Mouse (Mus musculus) megakaryocyte, embryonic 14.5 days (primary cell): ENCODE results near the gene Nav3. TPM values are rescaled to one million over a fixed set of nuclear protein-coding genes. Genes with fewer than 3 reads are reported as not detected.

Experiments
- H3K27me3 ChIP-seq: replicated peaks from 2 replicates; pipeline ENCODE3; 2012; ENCODE audit warnings: inconsistent platforms
- H3K36me3 ChIP-seq: replicated peaks from 2 replicates; pipeline ENCODE3; 2012; ENCODE audit warnings: low read length, inconsistent platforms, mixed read lengths
- H3K4me1 ChIP-seq: 2 replicates; pipeline ENCODE4 v1.6.1; 2012; ENCODE audit warnings: inconsistent platforms
- H3K4me3 ChIP-seq: replicated peaks from 2 replicates; pipeline ENCODE3; 2012; ENCODE audit warnings: moderate library complexity, mild to moderate bottlenecking, inconsistent platforms
- H3K9me3 ChIP-seq: 2 replicates; pipeline ENCODE4 v1.6.1; 2012; ENCODE audit warnings: inconsistent platforms
- FLI1 ChIP-seq: IDR thresholded peaks from 2 replicates; pipeline ENCODE4 v1.6.1; 2012; ENCODE audit warnings: low read length, inconsistent platforms, mixed read lengths
- GATA1 ChIP-seq: IDR thresholded peaks from 3 replicates; pipeline ENCODE4 v1.6.1; 2012; ENCODE audit warnings: mixed read lengths, low read length, inconsistent platforms, borderline replicate concordance
- polyA plus RNA-seq: library from polyadenylated mRNA; stranded (reverse); fragments of >175 nt; gene quantifications from 2 replicates; pipeline ENCODE4 v1.2.3, GENCODE M21; 2012; ENCODE audit warnings: low replicate concordance; ENCODE audit not compliant: insufficient read depth

The Nav3 gene
- polyA plus RNA-seq, 1 experiment, result not detected

DNA sequence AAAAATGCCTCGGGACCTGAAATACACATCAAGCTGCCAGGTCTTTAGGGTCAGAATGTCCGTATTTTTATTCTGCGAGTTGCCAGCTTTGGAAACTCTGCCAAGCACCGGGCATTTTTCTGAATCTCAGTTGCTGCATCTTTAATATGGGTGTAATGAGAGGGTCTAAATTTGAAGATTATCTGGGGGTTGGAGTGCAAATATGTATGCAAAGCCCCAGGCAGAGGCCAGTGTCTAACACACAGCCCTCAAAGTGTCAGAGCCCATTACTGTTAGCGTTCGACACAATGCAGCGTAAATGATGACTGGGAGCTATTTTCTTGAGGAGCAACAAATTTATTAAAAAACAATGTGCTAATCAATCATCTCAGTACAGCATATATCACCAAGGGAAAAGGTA is 142.0 kb downstream of the Nav3 start:
- TF ChIP-seq GATA1 (no peak), FLI1 (no peak)
- no peaks in the 10 kb centered on the region for H3K27me3 ChIP-seq
- no peaks in the 10 kb centered on the region for H3K36me3 ChIP-seq
- H3K9me3 ChIP-seq, result peaks cover 28% of the 10 kb centered on the region
- H3K4me1 ChIP-seq, result no peaks in the 10 kb centered on the region
- no peak overlapping the region for H3K4me3 ChIP-seq

DNA sequence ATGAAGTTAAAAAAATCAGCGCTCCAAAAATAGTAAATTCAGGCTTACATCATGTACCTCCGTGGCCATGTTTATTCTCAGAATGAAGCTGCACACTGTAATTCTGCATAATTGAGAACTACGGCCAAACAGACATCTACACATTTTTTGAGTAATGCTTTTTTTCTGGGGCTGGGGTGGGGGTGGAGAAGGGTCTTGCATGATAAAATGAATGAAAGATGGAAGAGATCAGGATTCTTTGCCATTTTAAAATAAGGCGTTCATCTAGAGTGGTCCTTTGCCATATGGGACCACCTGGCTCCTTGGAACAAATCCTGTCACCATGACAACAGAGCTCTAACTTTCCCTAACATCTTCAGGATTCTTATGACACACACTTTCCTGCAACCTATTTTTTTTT is 146.5 kb downstream of the Nav3 start:
- Histone ChIP-seq H3K36me3 (no peaks in the 10 kb centered on the region), H3K4me3 (no peak overlapping the region), H3K27me3 (no peaks in the 10 kb centered on the region), H3K4me1 (no peaks in the 10 kb centered on the region), H3K9me3 (peaks cover 18% of the 10 kb centered on the region; the same call in 1 of the 2 replicates)
- TF ChIP-seq GATA1, result no peak
- no peak for TF ChIP-seq FLI1

DNA sequence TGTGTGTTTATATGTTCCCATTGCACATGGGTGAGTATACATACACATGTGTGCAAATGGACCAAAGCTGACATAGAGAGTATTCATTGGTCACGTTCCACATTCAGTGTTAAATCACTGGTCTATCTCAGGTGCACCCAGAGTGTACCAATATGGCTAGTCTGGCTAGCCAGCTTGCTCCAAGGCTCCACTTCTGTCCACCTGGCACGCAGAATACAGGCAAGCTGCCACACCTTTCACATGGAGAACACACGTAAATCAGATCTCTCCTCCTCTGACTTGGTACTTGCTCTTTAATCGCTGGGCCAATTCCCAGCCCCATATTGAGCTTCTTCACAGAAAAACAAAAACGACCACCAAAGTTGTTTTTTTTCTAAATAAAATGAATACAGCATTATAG is 150.4 kb downstream of the Nav3 start:
- TF ChIP-seq FLI1 (no peak), GATA1 (no peak)
- H3K4me1 ChIP-seq, result no peaks in the 10 kb centered on the region
- no peaks in the 10 kb centered on the region for H3K27me3 ChIP-seq
- H3K4me3 ChIP-seq, result no peak overlapping the region
- no peaks in the 10 kb centered on the region for H3K36me3 ChIP-seq
- H3K9me3 ChIP-seq, result peaks cover 5% of the 10 kb centered on the region; the same call in 1 of the 2 replicates

DNA sequence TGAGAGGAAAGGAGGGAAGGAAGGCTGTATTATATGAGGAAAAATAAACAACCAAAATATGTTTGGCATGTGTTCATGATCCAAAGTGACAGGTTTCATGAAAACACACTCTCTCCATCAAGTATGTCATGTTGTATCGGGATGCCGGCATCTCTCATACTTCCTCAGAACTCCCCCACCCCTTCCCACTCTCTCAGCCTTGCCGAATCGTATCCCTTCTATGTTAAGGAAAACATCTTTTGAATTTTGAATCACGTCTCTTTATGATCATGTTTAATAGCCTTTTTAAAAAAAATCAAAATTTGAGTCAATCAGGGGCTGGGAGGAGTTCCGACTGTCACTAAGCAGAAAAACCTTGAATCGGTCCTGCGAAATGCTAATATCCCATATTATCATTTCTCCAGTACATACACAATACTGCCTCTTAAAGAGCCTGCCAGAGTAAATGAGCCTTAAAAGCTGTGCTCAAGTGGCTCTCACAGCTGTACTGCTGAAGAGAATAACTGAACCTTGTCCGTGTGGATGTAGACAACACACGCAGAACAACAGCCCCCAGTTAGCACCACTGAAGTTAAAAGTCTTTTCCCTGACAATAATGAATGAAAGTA is 165.9 kb downstream of the Nav3 start:
- H3K27me3 ChIP-seq, result no peaks in the 10 kb centered on the region
- H3K4me3 ChIP-seq, result no peak overlapping the region
- TF ChIP-seq GATA1 (no peak), FLI1 (no peak)
- peaks cover 17% of the 10 kb centered on the region; the same call in 1 of the 2 replicates for H3K9me3 ChIP-seq
- H3K4me1 ChIP-seq, result no peaks in the 10 kb centered on the region
- H3K36me3 ChIP-seq, result no peaks in the 10 kb centered on the region

DNA sequence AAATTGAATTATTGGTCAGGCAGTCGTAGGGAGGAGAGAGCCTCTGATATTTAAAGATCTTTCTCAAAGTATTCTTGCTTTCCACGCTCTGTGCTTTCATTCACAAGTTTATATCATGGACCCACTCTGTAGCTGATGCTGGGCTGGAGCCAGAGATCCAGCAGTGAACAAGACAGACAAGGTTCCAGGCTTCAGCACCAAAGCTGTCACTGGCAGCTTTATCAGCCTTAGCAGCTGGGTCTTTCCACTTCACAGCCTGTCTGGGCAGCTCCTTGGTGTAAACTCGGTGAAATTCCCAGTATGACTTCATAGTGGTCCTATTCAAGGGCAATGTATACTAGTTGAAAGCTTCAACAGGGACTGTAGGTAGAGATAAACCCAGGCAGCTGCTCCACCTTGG is 172.1 kb downstream of the Nav3 start:
- H3K4me3 ChIP-seq, result no peak overlapping the region
- TF ChIP-seq GATA1 (no peak), FLI1 (no peak)

DNA sequence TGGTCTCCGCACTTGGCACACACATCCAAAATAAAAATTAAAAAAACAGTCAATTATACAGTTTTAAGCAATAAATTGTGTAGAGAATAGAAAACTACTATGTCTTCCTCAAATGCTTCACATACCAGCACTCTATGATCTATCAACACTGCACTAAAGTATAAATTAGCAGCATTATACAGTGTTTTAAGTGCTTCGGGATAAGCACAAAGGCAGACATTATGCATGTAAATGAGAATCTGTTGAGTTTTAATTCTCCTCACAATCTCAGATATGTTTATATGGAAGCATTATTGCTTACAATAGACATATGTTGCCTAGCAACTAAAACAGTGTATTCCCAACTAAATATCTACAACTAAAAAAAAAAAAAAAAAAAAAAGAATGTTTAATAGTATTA is 183.2 kb downstream of the Nav3 start:
- H3K4me3 ChIP-seq, result no peak overlapping the region
- no peaks in the 10 kb centered on the region; the same call in 1 of the 2 replicates for H3K4me1 ChIP-seq
- TF ChIP-seq FLI1, result no peak
- TF ChIP-seq GATA1, result no peak
- peaks cover 15% of the 10 kb centered on the region for H3K9me3 ChIP-seq
- H3K27me3 ChIP-seq, result no peaks in the 10 kb centered on the region
- no peaks in the 10 kb centered on the region for H3K36me3 ChIP-seq

More for the DNA sequence above, 172.1 kb downstream of the Nav3 start:
- H3K4me1 ChIP-seq, result no peaks in the 10 kb centered on the region
- no peaks in the 10 kb centered on the region for H3K36me3 ChIP-seq
- H3K27me3 ChIP-seq, result no peaks in the 10 kb centered on the region
- 0 out of 2 replicates have a peak, but pooled peaks cover 2% of the 10 kb centered on the region for H3K9me3 ChIP-seq

DNA sequence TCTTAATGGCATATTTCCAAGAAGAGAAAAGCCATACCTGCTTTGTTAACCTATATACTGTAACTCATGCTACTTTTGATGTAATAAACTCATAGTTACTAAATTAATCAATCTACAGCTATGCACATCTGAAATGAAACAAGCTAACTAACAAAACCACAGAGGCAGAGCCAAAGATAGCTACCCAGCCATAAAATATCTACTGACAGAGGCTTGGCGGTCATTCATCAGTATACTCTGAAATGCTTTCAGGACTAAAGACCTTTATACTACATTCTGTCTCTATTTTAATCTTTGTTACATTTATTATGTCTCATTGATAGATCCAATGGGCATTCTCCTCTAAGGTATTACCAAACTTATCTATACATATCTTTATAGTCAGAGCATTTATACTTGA is 185.4 kb downstream of the Nav3 start:
- no peak overlapping the region for H3K4me3 ChIP-seq
- TF ChIP-seq FLI1 (no peak), GATA1 (no peak)
- H3K4me1 ChIP-seq, result no peaks in the 10 kb centered on the region; the same call in 1 of the 2 replicates
- no peaks in the 10 kb centered on the region for H3K27me3 ChIP-seq
- H3K9me3 ChIP-seq, result peaks cover 19% of the 10 kb centered on the region
- H3K36me3 ChIP-seq, result no peaks in the 10 kb centered on the region

DNA sequence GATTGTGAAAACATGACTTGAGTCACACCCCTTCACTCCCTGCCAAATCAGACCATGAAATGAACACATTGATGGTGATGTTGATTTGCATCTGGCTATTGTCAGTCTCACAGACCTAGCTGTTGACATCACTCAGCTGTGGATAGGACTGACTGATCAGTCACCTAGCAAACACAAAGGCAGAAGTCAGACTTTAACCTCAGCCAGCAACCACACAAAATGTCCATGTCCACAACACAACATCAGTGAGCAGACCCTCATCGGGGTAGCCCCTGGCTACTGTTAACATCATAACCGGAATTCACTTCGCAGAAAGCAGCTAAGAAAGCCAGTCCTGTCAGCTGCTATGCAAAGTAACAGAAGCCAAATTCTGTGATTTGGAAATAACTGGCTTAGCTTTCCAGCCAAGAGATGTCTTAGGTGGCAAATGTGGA is 213.9 kb downstream of the Nav3 start:
- Histone ChIP-seq H3K27me3 (no peaks in the 10 kb centered on the region), H3K36me3 (no peaks in the 10 kb centered on the region), H3K4me1 (no peaks in the 10 kb centered on the region), H3K4me3 (no peak overlapping the region), H3K9me3 (peaks cover 14% of the 10 kb centered on the region; the same call in 1 of the 2 replicates)
- TF ChIP-seq GATA1, result no peak
- no peak for TF ChIP-seq FLI1

DNA sequence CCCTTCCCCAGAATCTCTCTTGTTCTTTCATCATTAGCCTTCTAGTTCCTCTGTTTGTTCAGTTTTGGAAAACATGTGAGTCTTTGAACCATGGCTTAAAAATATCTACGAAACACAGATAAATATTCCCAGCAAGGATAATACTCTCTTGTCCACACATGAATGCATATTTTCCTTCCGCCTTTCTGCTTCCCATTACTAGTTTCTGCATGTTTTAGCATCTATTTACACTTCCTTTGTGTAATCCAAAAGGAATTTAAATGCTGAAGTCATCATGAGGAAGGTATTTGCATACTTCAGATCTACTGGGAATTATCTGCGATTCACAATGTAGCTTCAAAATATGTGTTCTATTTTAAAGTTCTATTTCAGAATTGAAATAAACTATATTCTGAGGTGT is 215.3 kb downstream of the Nav3 start:
- no peaks in the 10 kb centered on the region for H3K36me3 ChIP-seq

DNA sequence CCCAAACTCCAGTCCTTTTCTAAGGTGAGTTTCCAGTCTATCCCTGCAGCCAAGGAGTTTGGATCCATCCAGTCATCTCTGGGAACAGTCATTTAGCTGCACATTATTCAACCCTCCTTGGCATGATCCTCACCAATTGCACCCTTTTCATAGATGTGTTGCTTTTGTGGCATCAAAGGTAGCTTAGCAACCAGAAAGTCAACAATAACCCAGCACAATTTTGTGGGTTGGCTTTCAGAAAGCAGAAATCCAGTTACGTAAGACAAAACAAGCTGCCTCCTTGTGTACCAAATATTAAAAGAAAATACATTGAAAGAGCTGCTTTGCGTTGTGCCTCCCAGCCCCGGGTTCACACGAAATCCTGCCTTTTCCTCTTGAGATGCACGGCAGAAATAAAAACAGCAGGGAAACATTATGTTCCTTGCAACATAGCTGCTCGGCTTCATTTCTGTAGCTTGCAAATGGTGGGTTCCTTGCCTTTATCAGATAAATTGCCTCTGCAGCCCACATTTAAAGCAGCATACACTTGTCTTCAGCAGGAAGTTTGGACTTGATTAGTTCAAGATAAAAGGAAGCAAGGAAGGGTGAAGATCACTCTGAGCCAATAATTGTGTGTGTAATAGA is 222.6 kb downstream of the Nav3 start:
- Histone ChIP-seq H3K9me3 (0 out of 2 replicates have a peak, but pooled peaks cover 3% of the 10 kb centered on the region), H3K4me3 (no peak overlapping the region), H3K27me3 (no peaks in the 10 kb centered on the region), H3K36me3 (no peaks in the 10 kb centered on the region), H3K4me1 (no peaks in the 10 kb centered on the region)
- no peak for TF ChIP-seq FLI1
- TF ChIP-seq GATA1, result no peak

More for the DNA sequence above, 215.3 kb downstream of the Nav3 start:
- Histone ChIP-seq H3K27me3 (no peaks in the 10 kb centered on the region), H3K4me1 (no peaks in the 10 kb centered on the region), H3K9me3 (peaks cover 14% of the 10 kb centered on the region; the same call in 1 of the 2 replicates), H3K4me3 (no peak overlapping the region)
- TF ChIP-seq FLI1 (no peak), GATA1 (no peak)

DNA sequence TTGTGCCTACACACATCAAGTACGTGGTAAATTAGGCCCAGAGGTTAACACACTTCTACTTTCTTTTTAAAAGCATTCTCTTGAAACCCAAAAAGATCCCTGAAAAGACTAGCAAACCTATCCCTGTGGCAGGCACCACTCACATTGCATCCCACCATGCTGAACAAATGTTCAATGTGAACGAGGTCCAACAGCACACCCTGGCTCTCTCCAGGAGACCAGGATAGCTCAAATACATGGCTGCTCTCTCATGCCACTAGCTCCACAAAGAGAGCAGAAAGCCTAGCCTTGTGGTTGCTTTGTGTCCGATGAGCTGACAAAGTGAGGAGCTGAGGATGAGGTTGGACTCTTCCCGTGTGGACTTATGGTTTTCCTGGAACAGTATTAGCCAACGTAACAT is 249.6 kb downstream of the Nav3 start:
- H3K36me3 ChIP-seq, result no peaks in the 10 kb centered on the region
- no peaks in the 10 kb centered on the region for H3K27me3 ChIP-seq
- no peak overlapping the region for H3K4me3 ChIP-seq
- no peaks in the 10 kb centered on the region for H3K4me1 ChIP-seq
- TF ChIP-seq GATA1 (no peak), FLI1 (no peak)
- H3K9me3 ChIP-seq, result peaks cover 8% of the 10 kb centered on the region; the same call in 1 of the 2 replicates
